ENCODE assay signal across 8 mouse cellular contexts in the genomic region with DNA sequence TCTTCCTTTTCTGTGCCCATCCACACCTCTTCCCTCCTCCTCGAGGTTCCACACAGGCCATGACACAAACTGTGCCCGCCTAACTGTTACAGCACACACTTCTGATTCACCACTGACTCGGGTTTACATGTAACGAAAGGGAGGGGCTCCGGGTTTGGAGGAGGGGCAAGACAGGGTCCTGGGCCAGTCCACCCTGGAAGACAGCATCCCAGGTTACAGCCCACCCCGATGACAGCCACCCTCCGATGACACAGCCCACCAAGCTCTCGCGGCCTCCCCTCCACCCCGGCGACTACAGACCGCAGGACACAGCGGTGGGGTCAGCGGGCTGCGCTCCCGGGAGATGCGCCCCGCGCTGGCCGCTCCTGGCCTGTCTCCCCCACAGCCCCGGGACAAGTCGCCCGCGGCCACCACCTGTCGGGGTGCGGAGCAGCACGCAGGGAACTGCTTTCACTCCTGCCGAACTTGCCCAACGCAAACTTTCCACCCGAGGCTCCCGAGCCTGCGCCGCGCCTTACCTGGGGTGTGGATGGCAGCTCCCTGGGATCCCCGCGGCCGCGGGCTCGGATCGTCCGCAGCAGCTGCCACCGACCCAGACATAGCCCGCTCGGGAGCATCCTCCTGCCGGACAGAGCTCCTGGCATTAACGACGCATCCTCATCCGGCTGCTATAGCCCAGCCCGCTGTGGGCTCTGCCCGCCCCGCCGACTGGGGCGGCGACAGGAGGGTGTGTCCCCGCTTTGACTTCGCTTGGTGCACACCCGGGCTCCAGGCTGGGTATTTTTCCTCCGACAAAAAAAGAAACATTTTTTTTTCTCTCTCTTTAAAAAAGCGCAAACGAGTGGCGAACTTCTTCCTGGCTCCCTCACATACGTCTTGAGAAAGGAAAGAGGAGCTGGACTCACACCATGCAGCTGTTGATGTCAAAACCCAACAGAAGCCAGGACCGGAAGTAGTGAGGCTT. TPM values are rescaled to one million over a fixed set of nuclear protein-coding genes. Genes with fewer than 3 reads are reported as not detected.
DNase-seq lines count a peak whose midpoint lies in the region; ATAC-seq lines count a peak whose summit lies in the region.

A gene (minus strand): TSS at position 775 of the 964 bp plus-strand sequence.

- H3K9ac ChIP-seq in embryonic facial prominence, embryonic 12.5 days = peak within 1 kb of the TSS; percentile 56
- H3K9ac ChIP-seq in heart, embryonic 14.5 days (ENCODE audit: low read length) = peak within 1 kb of the TSS; percentile 67

- peak; percentile 72 for ATAC-seq in embryonic facial prominence, embryonic 12.5 days (ENCODE audit: insufficient number of reproducible peaks, insufficient read depth, low FRiP score, low TSS enrichment)
- peak; percentile 59 for ATAC-seq in heart, embryonic 14.5 days (ENCODE audit: insufficient number of reproducible peaks, insufficient read depth, low FRiP score, low read depth)

- H3K4me2 ChIP-seq in embryonic facial prominence, embryonic 12.5 days (replicated peaks) = peak within 1 kb of the TSS; percentile 99
- H3K4me2 ChIP-seq in heart, embryonic 14.5 days (ENCODE audit: low read length) = peak within 1 kb of the TSS; percentile 100

- WGBS in embryonic facial prominence, embryonic 12.5 days = under 1% methylated on average over 63 of the region's 63 CpGs
- WGBS in heart, embryonic 14.5 days = under 1% methylated on average over 63 of the region's 63 CpGs
- 2% methylated on average over 56 of the region's 63 CpGs for WGBS in macrophage (ENCODE audit: missing documents)

- H3K36me3 ChIP-seq in embryonic facial prominence, embryonic 12.5 days = no peaks in the 10 kb centered on the region
- no peaks in the 10 kb centered on the region for H3K36me3 ChIP-seq in heart, embryonic 14.5 days (ENCODE audit: control insufficient read depth, insufficient read depth, low read length)
- no peaks in the 10 kb centered on the region for H3K36me3 ChIP-seq in macrophage (ENCODE audit: inconsistent target)

- no peaks in the 10 kb centered on the region for H3K9me3 ChIP-seq in embryonic facial prominence, embryonic 12.5 days
- H3K9me3 ChIP-seq in heart, embryonic 14.5 days (ENCODE audit: control insufficient read depth, low read length) = no peaks in the 10 kb centered on the region

- peaks cover 12% of the 10 kb centered on the region for H3K4me1 ChIP-seq in embryonic facial prominence, embryonic 12.5 days
- peaks cover 9% of the 10 kb centered on the region in 2 experiments for H3K4me1 ChIP-seq in heart, embryonic 14.5 days (ENCODE audit: control insufficient read depth in 2 of 2, insufficient read depth in 2 of 2, low read length in 2 of 2)

- H3K27me3 ChIP-seq in embryonic facial prominence, embryonic 12.5 days = peaks cover 23% of the 10 kb centered on the region
- peaks cover 13% of the 10 kb centered on the region for H3K27me3 ChIP-seq in heart, embryonic 14.5 days (ENCODE audit: control insufficient read depth, insufficient read depth, low read length)

- H3K4me3 ChIP-seq in embryonic facial prominence, embryonic 12.5 days = peak within 1 kb of the TSS; percentile 57
- H3K4me3 ChIP-seq in heart, embryonic 14.5 days (ENCODE audit: control insufficient read depth in 1 of 2, insufficient read depth in 1 of 2, low read depth in 1 of 2, low read length in 2 of 2) = peak within 1 kb of the TSS; percentile 46 to 69
- peak within 1 kb of the TSS; percentile 50 for H3K4me3 ChIP-seq in macrophage (ENCODE audit: inconsistent target)

- H3K27ac ChIP-seq in embryonic facial prominence, embryonic 12.5 days = no peak within 1 kb of the TSS
- H3K27ac ChIP-seq in heart, embryonic 14.5 days (replicated peaks in 1 of 2; ENCODE audit: control insufficient read depth in 1 of 2, insufficient read depth in 1 of 2, low read depth in 2 of 2, low read length in 2 of 2) = no peak within 1 kb of the TSS
- peak within 1 kb of the TSS; percentile 63 for H3K27ac ChIP-seq in macrophage

- DNase-seq in right cerebral cortex, postnatal 4 days = peak; percentile 11
- DNase-seq in right cerebral cortex, postnatal 36 days (ENCODE audit: low spot score in 2 of 2) = no peak
- DNase-seq in kidney, postnatal 10 days = peak; percentile 48
- DNase-seq in retina, postnatal 1 day = peak; percentile 66
- no peak for DNase-seq in left cerebral cortex, adult 9 months (ENCODE audit: low spot score in 2 of 2)

- peaks cover 40% of the 10 kb centered on the region for H3K79me2 ChIP-seq in macrophage (ENCODE audit: inconsistent target)

RNA-seq across cellular contexts. Expression of the gene that starts here (rescaled TPM):
- 2.7 and 3.4 TPM in 2 replicates for polyA plus RNA-seq in embryonic facial prominence, embryonic 12.5 days (2016; fragmentation: Nextera tagmentation; extraction: Ambion mirVana)
- 4.7 and 5.1 TPM in 2 replicates for polyA plus RNA-seq in heart, embryonic 14.5 days (2014; fragmentation: Nextera tagmentation; extraction: Ambion mirVana)
- total RNA-seq in macrophage (2018; cell fraction: chromatin; rRNA removed) = 10 to 100 TPM in 6 of 26 experiments, 1 to 10 TPM in 20; 3.0 to 15.3 (median 7.6) TPM
- total RNA-seq in macrophage (2018; cell fraction: cytosol; rRNA removed) = 10 to 100 TPM; 19.3 to 34.9 (median 26.7) TPM
- total RNA-seq in macrophage (2018; cell fraction: nucleus; rRNA removed) = 10 to 100 TPM in 16 of 26 experiments, 1 to 10 TPM in 10; 7.0 to 16.2 (median 10.6) TPM
- polyA plus RNA-seq in macrophage (2018) = 27.0 to 32.9 TPM (median 32.2 TPM) in 3 replicates

Comparison
In these comparisons a context has a peak if more than half of its experiments do, and no peak if none do; other contexts are left out.
1. DNase-seq: peak in right cerebral cortex, postnatal 4 days (single experiment), kidney, postnatal 10 days (single experiment) and retina, postnatal 1 day (single experiment); none in right cerebral cortex, postnatal 36 days (0 of 2) and left cerebral cortex, adult 9 months (0 of 2).
2. Peak in every context shown above with its lines, with median percentiles within 50 percentile points of each other: H3K4me3 ChIP-seq.